30 mouse cellular contexts compared by ENCODE assay signal in genomic region chr11:31225359-31225758, GRCm38 (mm10). TPM values are rescaled to one million over a fixed set of nuclear protein-coding genes. Genes with fewer than 3 reads are reported as not detected.
DNase-seq lines count a peak whose midpoint lies in the region; ATAC-seq and TF ChIP-seq lines count a peak whose summit lies in the region.
"Had no signal": no experiment of that assay in that cellular context is flagged by ENCODE, and none has a peak within 500 bp of the region (broad histone marks: within the 10 kb centered on the region; RNA-seq: fewer than 3 reads in every experiment).

No protein-coding gene starts in this region.

- no peaks in the 10 kb centered on the region for H3K9me3 ChIP-seq in kidney, postnatal 0 days (replicated peaks; ENCODE audit: low read length)
- H3K9me3 ChIP-seq: heart, embryonic 10.5 days; hindbrain, embryonic 10.5 days; limb, embryonic 12.5 days; midbrain, embryonic 13.5 days had no signal

- H3K36me3 ChIP-seq in kidney, postnatal 0 days (ENCODE audit: insufficient read depth, low read length) = no peaks in the 10 kb centered on the region
- no peaks in the 10 kb centered on the region for H3K36me3 ChIP-seq in C2C12 (ENCODE audit: control insufficient read depth, insufficient read depth)
- H3K36me3 ChIP-seq: heart, embryonic 10.5 days; hindbrain, embryonic 10.5 days; limb, embryonic 12.5 days; midbrain, embryonic 13.5 days had no signal

- H3K79me2 ChIP-seq in C2C12 (ENCODE audit: control insufficient read depth, insufficient read depth) = no peaks in the 10 kb centered on the region

- no peaks in the 10 kb centered on the region for H3K4me1 ChIP-seq in kidney, postnatal 0 days (replicated peaks; ENCODE audit: insufficient read depth, low read length)
- H3K4me1 ChIP-seq: heart, embryonic 10.5 days; hindbrain, embryonic 10.5 days; limb, embryonic 12.5 days; midbrain, embryonic 13.5 days had no signal

- no peak for TF ChIP-seq CTCF in kidney, postnatal 0 days (IDR thresholded peaks at IDR 0.05; ENCODE audit: low read depth)
- TF ChIP-seq CTCF in C2C12 (IDR thresholded peaks at IDR 0.05; ENCODE audit: control insufficient read depth, insufficient read depth, insufficient read length) = no peak

- no peak overlapping the region for H3K4me3 ChIP-seq in kidney, postnatal 0 days (replicated peaks; ENCODE audit: low read depth, low read length)
- no peak overlapping the region for H3K4me3 ChIP-seq in C2C12 (ENCODE audit: insufficient read depth, poor library complexity, severe bottlenecking)
- H3K4me3 ChIP-seq: gastrocnemius, adult 2 months; heart, embryonic 10.5 days; hindbrain, embryonic 10.5 days; limb, embryonic 12.5 days; midbrain, embryonic 13.5 days had no signal

- H3ac ChIP-seq in C2C12 (ENCODE audit: control insufficient read depth, insufficient read length, low read depth) = no peak overlapping the region

- H3K4me2 ChIP-seq in kidney, postnatal 0 days (ENCODE audit: low read length) = no peak overlapping the region
- H3K4me2 ChIP-seq: limb, embryonic 12.5 days; midbrain, embryonic 13.5 days had no signal

- H3K27ac ChIP-seq in kidney, postnatal 0 days = no peak overlapping the region
- H3K27ac ChIP-seq: gastrocnemius, adult 2 months; heart, embryonic 10.5 days; hindbrain, embryonic 10.5 days; hindbrain, postnatal 0 days; limb, embryonic 12.5 days; liver, embryonic 14.5 days; midbrain, embryonic 13.5 days had no signal

- no peaks in the 10 kb centered on the region for H3K27me3 ChIP-seq in kidney, postnatal 0 days (ENCODE audit: insufficient read depth, low read length)
- no peaks in the 10 kb centered on the region for H3K27me3 ChIP-seq in C2C12 (ENCODE audit: control insufficient read depth, insufficient read depth, insufficient read length)
- H3K27me3 ChIP-seq: limb, embryonic 12.5 days; midbrain, embryonic 13.5 days had no signal

- DNase-seq in adrenal gland, postnatal 14 days = peak; percentile 6
- DNase-seq in adrenal gland, postnatal 36 days = no peak
- DNase-seq in kidney, postnatal 0 days (ENCODE audit: low spot score) = peak; percentile 79
- DNase-seq in kidney, postnatal 10 days = no peak
- DNase-seq in lung, postnatal 10 days = peak; percentile 12
- no peak for DNase-seq in MN1 (ENCODE audit: low spot score)
- DNase-seq in layer of hippocampus, postnatal 14 days (ENCODE audit: low spot score in 2 of 2) = no peak
- DNase-seq: B cell, adult 2 months; cerebellum, adult 18-20 months; cerebellum, postnatal 25 days; embryo, embryonic 11 days; gastrocnemius, adult 2 months; layer of hippocampus, adult 9-11 months; retina, postnatal 1 day; thymus, adult 2 months had no signal

- ATAC-seq in kidney, postnatal 0 days (replicated peaks; ENCODE audit: low FRiP score, low read depth) = peak; percentile 61
- ATAC-seq: activated CD4-positive, CD25-positive, alpha-beta regulatory T cell, adult 4 months; hindbrain, postnatal 0 days; midbrain, embryonic 13.5 days had no signal

- no peaks in the 10 kb centered on the region for H3K79me3 ChIP-seq in C2C12 (ENCODE audit: low read depth)

- 58% methylated on average over 1 of the region's 1 CpGs for WGBS in kidney, postnatal 0 days

- no peak overlapping the region for H3K9ac ChIP-seq in kidney, postnatal 0 days (ENCODE audit: low read depth, low read length)
- H3K9ac ChIP-seq: limb, embryonic 12.5 days; liver, embryonic 14.5 days; midbrain, embryonic 13.5 days had no signal

TF ChIP-seq in C2C12, 6 proteins besides CTCF, POLR2A, EP300 and RAD21:
- no peak for TF ChIP-seq MYOG (IDR thresholded peaks at IDR 0.05; ENCODE audit: control insufficient read depth, extremely low read depth, insufficient read length)
- TF ChIP-seq MYOD1 (IDR thresholded peaks at IDR 0.05; ENCODE audit: control insufficient read depth, insufficient read length, low read depth) = peak; percentile 38
- peak; percentile 77 for TF ChIP-seq USF1 (IDR thresholded peaks at IDR 0.05; ENCODE audit: low read depth)

RNA-seq across cellular contexts. Expression of gene Gm17332, which starts 43.1 kb away (rescaled TPM):
- total RNA-seq in adrenal gland, postnatal 14 days (2021) = not detected in 2 replicates
- not detected for total RNA-seq in adrenal gland, postnatal 36 days (2021)
- not detected in 2 replicates for polyA plus RNA-seq in kidney, postnatal 0 days (2015; fragmentation: Nextera tagmentation; extraction: Ambion mirVana)
- not detected for polyA plus RNA-seq in C2C12 (2012; fragmentation: generic; extraction: Trizol)
- not detected for total RNA-seq in layer of hippocampus, postnatal 14 days (2021)
- total RNA-seq: adrenal gland, postnatal 4 days; gastrocnemius, adult 2 months; hindbrain, postnatal 0 days; left cerebral cortex, adult 8-10 months; megakaryocyte progenitor cell, adult 5-6 weeks had no signal
- polyA plus RNA-seq: activated CD4-positive, CD25-positive, alpha-beta regulatory T cell, adult 4 months; forebrain, embryonic 11.5 days; gonadal fat pad, adult 2 months; heart, embryonic 10.5 days; heart, postnatal 0 days; hindbrain, embryonic 10.5 days; hindbrain, postnatal 0 days; limb, embryonic 12.5 days; liver, embryonic 14.5 days; midbrain, embryonic 13.5 days; stomach, embryonic 16.5 days; thymus, adult 2 months had no signal

Comparison
In these comparisons a context has a peak if more than half of its experiments do, and no peak if none do; other contexts are left out.
1. DNase-seq: peak in adrenal gland, postnatal 14 days (single experiment), kidney, postnatal 0 days (single experiment) and lung, postnatal 10 days (single experiment); none in adrenal gland, postnatal 36 days (0 of 2), kidney, postnatal 10 days (single experiment), MN1 (single experiment) and layer of hippocampus, postnatal 14 days (0 of 2).